Mouse (Mus musculus) spleen, adult 2 months (tissue): ENCODE data around the gene Fignl1.

ENCODE experiments used
- CTCF ChIP-seq: fragments of 200-500 bp; IDR thresholded peaks from 2 replicates; pipeline ENCODE4 v1.5.1; 2011; ENCODE audit warnings: mild to moderate bottlenecking, inconsistent platforms; ENCODE audit not compliant: insufficient read depth, insufficient read length, insufficient replicate concordance; ENCODE audit errors: extremely low read depth
- POLR2A ChIP-seq: fragments of 200-500 bp; IDR thresholded peaks from 2 replicates; pipeline ENCODE4 v1.6.1; 2011; ENCODE audit warnings: low read depth, low read length, inconsistent platforms

- TF ChIP-seq CTCF (no peak), POLR2A (no peak)
These were observed 4.3 kb downstream of the Fignl1 start for GRCm38 (mm10) chr11:11804421-11804820.
